Mouse (Mus musculus): ENCODE measurements around the gene Nol4l.

Gene Nol4l

DNA sequence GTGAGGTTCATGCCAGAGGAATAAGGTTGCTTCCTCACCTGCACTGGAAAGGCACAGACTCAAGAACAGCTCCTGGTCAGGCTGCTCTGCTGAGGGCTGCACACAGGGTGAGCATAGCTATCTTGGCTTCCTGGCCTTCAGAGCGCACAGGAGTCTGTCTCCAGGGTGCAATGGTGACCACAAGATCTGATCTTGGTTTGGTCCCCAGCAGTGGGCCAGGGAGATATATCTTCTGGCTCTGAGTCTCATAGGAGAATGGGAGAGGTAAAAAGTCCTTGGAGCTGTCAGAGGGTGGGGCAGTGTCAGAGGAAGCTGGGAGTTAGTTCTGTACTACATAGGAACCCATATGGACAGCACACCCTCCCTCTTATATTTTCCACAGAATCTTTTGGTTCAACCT is 50.3 kb downstream of the Nol4l start:
- no peak for DNase-seq

- DNase-seq: peak; percentile 85
Observed at GRCm38 (mm10) chr2:153478583-153478982, 51.2 kb downstream of the Nol4l start.

- no peak for DNase-seq
Observed at GRCm38 (mm10) chr2:153475114-153476112, 54.4 kb downstream of the Nol4l start.

DNA sequence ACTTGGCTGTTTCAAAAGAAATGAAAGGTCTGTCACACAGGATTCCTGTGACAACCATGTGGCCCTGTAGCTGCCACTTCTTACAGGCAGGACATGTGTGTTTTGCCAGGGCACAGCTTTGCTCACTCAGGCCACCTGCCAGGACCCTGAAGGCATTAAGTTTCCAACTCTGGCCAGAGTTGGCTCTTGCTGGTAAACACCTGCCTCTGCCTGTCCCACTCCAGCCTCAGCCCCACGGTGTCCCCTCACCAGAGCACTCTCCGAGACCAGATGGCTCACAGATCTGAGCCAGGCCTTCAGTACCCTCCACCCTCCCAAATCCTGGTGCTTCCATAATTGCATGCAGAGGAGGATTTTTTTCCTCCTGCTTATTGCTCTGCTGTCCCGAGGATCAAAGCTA is 58.8 kb downstream of the Nol4l start:
- DNase-seq: no peak

DNA sequence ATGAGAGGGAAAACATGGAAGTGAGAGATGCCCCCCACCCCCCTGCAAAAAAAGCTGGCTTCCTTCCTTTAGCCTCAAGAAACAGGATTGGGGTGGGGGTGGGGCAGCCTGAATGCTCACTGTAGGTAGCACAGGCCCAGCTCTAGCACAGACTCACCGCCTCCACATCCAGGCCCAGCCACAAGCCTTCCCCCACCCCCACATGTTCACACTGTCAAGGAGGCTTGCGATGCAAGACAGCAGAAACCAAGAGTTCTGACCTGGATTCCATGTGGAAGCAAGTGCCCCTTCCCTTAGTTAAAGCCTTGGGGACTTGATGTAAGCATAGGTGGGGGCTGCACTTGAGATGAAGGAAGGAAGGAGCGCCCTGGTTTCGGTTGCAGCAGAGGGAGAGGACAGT is 60.0 kb downstream of the Nol4l start:
- DNase-seq: peak; percentile 54

- DNase-seq: no peak
Observed at GRCm38 (mm10) chr2:153469317-153469716, 60.5 kb downstream of the Nol4l start.

DNA sequence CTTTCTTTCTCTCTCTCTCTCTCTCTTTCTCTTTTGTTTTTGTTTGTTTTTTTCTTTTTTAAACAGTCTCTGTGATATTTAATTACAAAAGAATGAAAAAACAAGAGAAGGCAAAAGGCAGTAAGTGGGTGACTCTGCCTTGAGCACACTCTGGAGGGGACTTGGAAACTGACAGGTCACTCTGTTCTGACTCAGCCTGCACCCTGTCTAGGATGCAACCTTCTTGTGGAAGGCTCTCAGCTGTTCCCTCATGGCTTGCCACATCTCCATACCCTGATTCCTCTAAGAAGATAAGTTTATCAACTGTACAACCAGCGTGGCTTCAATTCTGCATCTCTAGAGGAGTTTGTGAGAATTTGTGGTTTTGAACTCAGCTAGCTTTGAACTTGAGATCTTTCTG is 62.4 kb downstream of the Nol4l start:
- no peak for DNase-seq

- DNase-seq: no peak
Observed at GRCm38 (mm10) chr2:153463257-153463656, 66.5 kb downstream of the Nol4l start.

DNA sequence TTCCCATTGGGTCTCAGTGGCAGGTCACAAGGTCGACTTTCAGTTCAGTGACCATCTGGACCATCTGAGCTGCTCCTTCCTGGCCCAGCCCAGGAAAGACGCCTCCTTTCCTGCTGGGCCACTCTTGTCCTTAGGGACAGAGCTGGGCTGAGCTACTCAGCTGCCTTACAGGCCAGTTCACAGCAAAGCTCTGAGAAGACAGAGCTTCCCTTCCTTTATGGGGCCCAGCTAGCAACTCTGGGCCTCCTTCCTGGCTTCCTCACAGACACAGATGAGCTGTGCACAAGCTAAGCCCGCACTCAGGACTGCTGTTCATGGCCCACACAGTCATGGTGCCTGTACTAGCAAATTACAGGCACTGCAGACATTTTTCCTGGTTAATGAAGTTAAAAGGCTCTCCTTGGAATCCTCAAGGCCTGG is 71.7 kb downstream of the Nol4l start:
- peak; percentile 54 for DNase-seq

DNA sequence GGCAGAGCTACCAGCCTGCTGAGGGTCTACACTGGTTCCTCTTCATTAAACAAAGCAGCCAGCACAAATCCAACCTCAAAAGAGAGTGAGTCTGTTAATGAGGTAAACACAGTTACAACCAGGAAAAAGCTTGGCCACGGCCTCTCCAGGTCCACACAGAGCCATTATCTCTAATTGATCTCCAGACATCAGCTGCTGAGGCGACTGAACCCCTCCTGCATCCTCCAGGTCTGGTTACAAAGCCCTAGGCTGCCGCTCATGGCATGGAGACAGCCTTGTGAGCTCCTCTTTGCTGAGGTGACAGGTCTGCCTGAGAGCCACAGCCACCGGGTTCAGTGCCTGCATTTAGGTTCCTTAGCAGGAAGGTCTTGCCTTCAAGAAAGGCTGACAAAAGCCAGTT is 72.3 kb downstream of the Nol4l start:
- no peak for DNase-seq

GRCm38 (mm10) chr2:153454841-153455506 is 74.8 kb downstream of the Nol4l start:
- DNase-seq: no peak

DNA sequence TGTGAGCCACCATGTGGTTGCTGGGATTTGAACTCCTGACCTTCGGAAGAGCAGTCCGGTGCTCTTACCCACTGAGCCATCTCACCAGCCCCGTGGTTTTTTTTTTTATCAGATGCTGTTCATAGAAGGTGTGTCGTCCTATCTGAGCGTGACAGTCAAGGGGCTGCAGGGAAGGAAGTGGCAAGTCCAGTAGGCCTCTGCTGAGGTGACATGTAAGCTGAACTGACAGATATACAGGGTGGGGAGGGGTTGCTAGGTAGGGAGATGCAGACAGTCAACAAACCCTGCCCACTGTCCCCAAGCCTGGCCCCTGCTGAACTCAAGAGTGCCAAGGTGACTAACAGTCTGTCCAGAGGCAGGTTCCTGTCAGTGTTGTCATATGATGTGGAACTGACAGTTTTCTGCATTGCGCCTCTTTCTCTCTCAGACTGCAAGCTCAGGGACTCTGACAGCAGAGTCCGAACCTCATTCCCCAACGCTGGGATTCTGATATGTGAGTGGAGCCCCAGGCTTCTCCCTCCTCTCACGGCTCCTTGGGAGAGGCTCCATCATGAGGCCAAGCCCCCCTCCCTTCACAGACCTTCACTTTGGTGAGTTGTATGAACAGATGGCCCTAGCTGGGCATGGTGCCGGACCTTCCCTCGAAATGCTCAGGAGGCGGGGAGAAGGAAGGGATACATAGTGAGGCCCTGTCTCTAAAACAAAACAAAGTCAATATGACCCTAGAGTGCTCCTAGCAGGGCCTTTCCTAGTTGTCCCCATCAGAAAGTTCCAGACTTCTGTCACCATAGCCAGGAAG is 75.6 kb downstream of the Nol4l start:
- no peak for DNase-seq

- no peak for DNase-seq
Observed at GRCm38 (mm10) chr2:153448519-153448918, 81.3 kb downstream of the Nol4l start.

- no peak for DNase-seq
Observed at GRCm38 (mm10) chr2:153447719-153448118, 82.1 kb downstream of the Nol4l start.

DNA sequence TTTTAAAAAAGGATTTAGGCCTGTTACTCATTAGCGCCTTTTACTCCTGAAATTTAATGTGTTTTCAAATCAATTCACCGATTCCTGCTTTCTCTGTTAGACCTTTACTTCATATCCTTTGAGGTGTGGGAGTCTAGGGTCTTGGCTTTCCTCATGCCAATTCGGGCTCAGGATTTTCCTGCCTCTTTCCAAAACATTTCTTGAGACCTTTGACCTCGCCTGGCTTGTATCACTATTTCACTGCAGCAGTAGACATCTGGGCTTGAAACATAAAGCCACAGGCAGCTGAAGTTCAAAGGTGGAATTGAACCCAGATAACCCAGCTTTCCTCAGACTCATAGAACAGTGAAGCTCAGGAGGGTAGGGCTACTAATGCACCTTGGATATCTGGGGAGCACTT is 83.3 kb downstream of the Nol4l start:
- peak; percentile 63 for DNase-seq

- DNase-seq: peak; percentile 87
Observed at GRCm38 (mm10) chr2:153446017-153446408, 83.8 kb downstream of the Nol4l start.

DNA sequence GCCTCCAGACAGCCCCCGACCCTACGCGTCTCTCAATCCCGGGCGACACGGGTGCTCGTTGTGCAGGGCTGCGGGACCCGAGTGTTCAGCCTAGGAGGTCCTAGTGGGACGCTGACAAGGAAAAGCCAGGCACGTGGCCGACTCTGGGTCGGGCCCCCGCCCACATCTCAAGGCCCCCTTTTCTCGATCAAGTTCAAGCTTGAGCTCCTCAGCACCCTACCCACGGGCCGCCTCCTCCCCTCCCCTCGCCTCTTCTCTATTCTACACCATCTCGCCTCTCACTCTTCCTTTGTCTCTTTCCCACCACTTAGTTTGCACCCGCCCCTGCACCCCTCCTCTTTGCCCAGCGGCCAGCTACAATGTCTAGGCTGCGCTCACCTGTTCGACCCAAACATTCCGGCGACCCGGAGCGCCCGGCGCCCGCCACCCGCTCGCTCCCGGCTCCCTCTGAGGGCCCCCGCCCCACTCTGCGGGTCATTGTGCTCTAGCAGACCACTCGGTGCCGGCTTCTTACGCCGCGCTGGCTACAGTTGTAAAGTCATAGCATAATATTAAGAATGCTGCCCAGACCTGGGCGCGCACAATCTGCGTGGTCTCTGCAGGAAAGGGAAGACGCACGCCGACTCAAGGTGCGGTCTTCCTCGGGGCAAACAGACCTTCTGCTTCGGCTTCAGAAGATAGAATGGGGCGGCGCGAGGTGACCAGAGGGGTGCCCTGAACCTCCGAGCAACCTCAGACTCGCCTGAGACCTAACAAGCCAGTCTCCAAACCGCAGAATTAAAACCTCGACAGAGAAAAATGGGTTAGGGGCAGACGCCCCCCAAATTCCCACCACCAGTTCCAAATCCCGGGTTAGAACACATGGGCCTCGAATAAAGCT is 84.4 kb downstream of the Nol4l start:
- DNase-seq: peak; percentile 69

- peak; percentile 87 for DNase-seq
Observed at GRCm38 (mm10) chr2:153444254-153445136, 85.3 kb downstream of the Nol4l start.

GRCm38 (mm10) chr2:153443434-153444240 is 86.1 kb downstream of the Nol4l start:
- no peak for DNase-seq

DNA sequence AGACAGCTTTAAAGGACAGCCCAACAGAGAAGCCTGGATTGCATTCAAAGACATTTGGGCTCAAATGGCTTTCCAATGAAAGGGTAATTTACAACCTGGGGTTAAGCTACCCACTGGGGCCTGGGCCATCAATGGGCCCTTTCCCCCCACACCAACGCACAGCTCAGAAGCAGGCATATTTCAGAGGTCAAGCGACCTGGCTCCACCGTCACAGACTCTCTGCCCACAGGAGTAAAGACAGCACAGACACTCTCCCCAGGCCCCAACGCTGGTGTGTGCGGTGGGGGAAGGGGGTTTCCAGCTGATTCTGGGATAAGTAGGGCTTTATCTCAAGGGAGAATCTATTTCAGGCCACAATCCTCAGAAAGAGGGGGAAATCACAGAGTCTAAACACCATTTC is 87.1 kb downstream of the Nol4l start:
- DNase-seq: peak; percentile 55
